9 mouse cellular contexts compared by ENCODE assay signal in genomic region chrX:38237731-38238130, GRCm38 (mm10). TPM values are rescaled to one million over a fixed set of nuclear protein-coding genes. Genes with fewer than 3 reads are reported as not detected.
DNase-seq lines count a peak whose midpoint lies in the region; ATAC-seq and TF ChIP-seq lines count a peak whose summit lies in the region.
"Had no signal": no experiment of that assay in that cellular context is flagged by ENCODE, and none has a peak within 500 bp of the region (broad histone marks: within the 10 kb centered on the region; RNA-seq: fewer than 3 reads in every experiment).

No protein-coding gene starts in this region.

- no peak overlapping the region for H3K4me3 ChIP-seq in kidney, postnatal 0 days (replicated peaks; ENCODE audit: low read depth, low read length)
- H3K4me3 ChIP-seq in kidney, embryonic 16.5 days (ENCODE audit: low read length), result no peak overlapping the region
- H3K4me3 ChIP-seq: embryonic facial prominence, embryonic 15.5 days had no signal

- 37% methylated on average over 2 of the region's 2 CpGs for WGBS in kidney, postnatal 0 days
- WGBS in kidney, embryonic 16.5 days, result 40% methylated on average over 2 of the region's 2 CpGs

- no peaks in the 10 kb centered on the region for H3K9me3 ChIP-seq in kidney, postnatal 0 days (replicated peaks; ENCODE audit: low read length)
- H3K9me3 ChIP-seq in kidney, embryonic 16.5 days (ENCODE audit: low read length), result no peaks in the 10 kb centered on the region
- H3K9me3 ChIP-seq: embryonic facial prominence, embryonic 15.5 days had no signal

- DNase-seq in cerebellum, adult 9-10 months, result peak; percentile 16
- DNase-seq in cerebellum, adult 9-11 months, result no peak
- no peak for DNase-seq in kidney, postnatal 0 days (ENCODE audit: low spot score)
- peak; percentile 51 for DNase-seq in NIH3T3 (ENCODE audit: low read depth)
- DNase-seq in gastrocnemius, postnatal 10 days, result peak; percentile 56
- DNase-seq in Muller cell, postnatal 12 days (ENCODE audit: inconsistent ontology term), result no peak

- peak; percentile 71 for TF ChIP-seq CTCF in kidney, postnatal 0 days (IDR thresholded peaks at IDR 0.05; ENCODE audit: low read depth)

- H3K9ac ChIP-seq in kidney, postnatal 0 days (ENCODE audit: low read depth, low read length), result no peak overlapping the region
- H3K9ac ChIP-seq in kidney, embryonic 16.5 days (replicated peaks; ENCODE audit: low read length), result no peak overlapping the region
- H3K9ac ChIP-seq: embryonic facial prominence, embryonic 15.5 days had no signal

- H3K4me2 ChIP-seq in kidney, postnatal 0 days (ENCODE audit: low read length), result no peak overlapping the region
- H3K4me2 ChIP-seq in kidney, embryonic 16.5 days (replicated peaks; ENCODE audit: low read depth, low read length), result no peak overlapping the region
- H3K4me2 ChIP-seq: embryonic facial prominence, embryonic 15.5 days had no signal

- ATAC-seq in kidney, postnatal 0 days (replicated peaks; ENCODE audit: low FRiP score, low read depth), result no peak
- ATAC-seq in kidney, embryonic 16.5 days (ENCODE audit: low FRiP score, low TSS enrichment), result no peak
- ATAC-seq in neutrophil, adult 5-6 weeks (ENCODE audit: extremely low read depth, insufficient number of reproducible peaks, low FRiP score, poor library complexity, severe bottlenecking), result 0 out of 2 replicates have a peak, but pooled peaks have one; percentile 16

- no peaks in the 10 kb centered on the region for H3K4me1 ChIP-seq in kidney, postnatal 0 days (replicated peaks; ENCODE audit: insufficient read depth, low read length)
- no peaks in the 10 kb centered on the region for H3K4me1 ChIP-seq in kidney, embryonic 16.5 days (ENCODE audit: insufficient read depth, low read length)
- H3K4me1 ChIP-seq: embryonic facial prominence, embryonic 15.5 days had no signal

- H3K36me3 ChIP-seq in kidney, postnatal 0 days (ENCODE audit: insufficient read depth, low read length), result no peaks in the 10 kb centered on the region
- no peaks in the 10 kb centered on the region for H3K36me3 ChIP-seq in kidney, embryonic 16.5 days (ENCODE audit: insufficient read depth, low read length)
- H3K36me3 ChIP-seq: embryonic facial prominence, embryonic 15.5 days had no signal

- no peak overlapping the region for H3K27ac ChIP-seq in kidney, postnatal 0 days
- no peak overlapping the region for H3K27ac ChIP-seq in kidney, embryonic 16.5 days (ENCODE audit: low read length)
- H3K27ac ChIP-seq: embryonic facial prominence, embryonic 15.5 days had no signal

- H3K27me3 ChIP-seq in kidney, postnatal 0 days (ENCODE audit: insufficient read depth, low read length), result no peaks in the 10 kb centered on the region
- no peaks in the 10 kb centered on the region for H3K27me3 ChIP-seq in kidney, embryonic 16.5 days (ENCODE audit: insufficient read depth, low read length)
- H3K27me3 ChIP-seq: embryonic facial prominence, embryonic 15.5 days had no signal

RNA-seq across cellular contexts. Expression of gene Tmem255a, which starts 14.5 kb away (rescaled TPM):
- polyA plus RNA-seq in kidney, postnatal 0 days (2015; fragmentation: Nextera tagmentation; extraction: Ambion mirVana), result 15.5 and 16.1 TPM in 2 replicates
- polyA plus RNA-seq in kidney, embryonic 16.5 days (2015; fragmentation: Nextera tagmentation; extraction: Ambion mirVana), result 27.3 and 29.4 TPM in 2 replicates
- 10 to 100 TPM in 1 of 2 experiments, 1 to 10 TPM in 1; 8.7 to 11.5 TPM for total RNA-seq in gastrocnemius, postnatal 10 days (2021)
- 0.35 TPM in 1 of 2 replicates, not detected in the other for total RNA-seq in neutrophil, adult 5-6 weeks (2017)

RNA-seq across cellular contexts. Expression of gene Zbtb33, which starts 48.1 kb away (rescaled TPM):
- polyA plus RNA-seq in kidney, postnatal 0 days (2015; fragmentation: Nextera tagmentation; extraction: Ambion mirVana), result 3.5 and 3.6 TPM in 2 replicates
- polyA plus RNA-seq in kidney, embryonic 16.5 days (2015; fragmentation: Nextera tagmentation; extraction: Ambion mirVana), result 3.4 and 4.2 TPM in 2 replicates
- total RNA-seq in gastrocnemius, postnatal 10 days (2021), result 1 to 10 TPM; 8.2 to 9.8 TPM
- total RNA-seq in neutrophil, adult 5-6 weeks (2017), result 31.8 and 36.2 TPM in 2 replicates

Comparison
In these comparisons a context has a peak if more than half of its experiments do, and no peak if none do; other contexts are left out.
1. DNase-seq: peak in cerebellum, adult 9-10 months (single experiment), NIH3T3 (single experiment) and gastrocnemius, postnatal 10 days (single experiment); none in cerebellum, adult 9-11 months (single experiment), kidney, postnatal 0 days (single experiment) and Muller cell, postnatal 12 days (single experiment).